Mouse (Mus musculus) embryonic facial prominence, embryonic 14.5 days (tissue): ENCODE data around the gene Slc5a5. TPM values are rescaled to one million over a fixed set of nuclear protein-coding genes. Genes with fewer than 3 reads are reported as not detected.

ENCODE experiments used
- ATAC-seq: fragments of 200-750 bp; cut with Nextera tagmentation; 2 replicates; pipeline ENCODE4 v1.8.0; 2017; ENCODE audit warnings: low read depth, moderate number of reproducible peaks, moderate TSS enrichment
- DNase-seq: peaks from one replicate; pipeline ENCODE4 v3.0.0-alpha.2; 2015; ENCODE audit warnings: low spot score
- H3K27ac ChIP-seq: fragments of 300-500 bp; sonication (generic); replicated peaks from 2 replicates; pipeline ENCODE4 v1.5.1; 2014; ENCODE audit warnings: low read depth, mild to moderate bottlenecking, low read length, moderate library complexity
- H3K27me3 ChIP-seq: fragments of 300-500 bp; sonication (generic); replicated peaks from 2 replicates; pipeline ENCODE4 v1.6.1; 2014; ENCODE audit warnings: low read length; ENCODE audit not compliant: control insufficient read depth, insufficient read depth
- H3K36me3 ChIP-seq: fragments of 300-500 bp; sonication (generic); 2 replicates; pipeline ENCODE4 v1.6.1; 2014; ENCODE audit warnings: low read length, mixed read lengths; ENCODE audit not compliant: control insufficient read depth, insufficient read depth
- H3K4me1 ChIP-seq: fragments of 300-500 bp; sonication (generic); 2 replicates; pipeline ENCODE4 v1.6.1; 2014; ENCODE audit warnings: antibody characterized with exemption, low read length; ENCODE audit not compliant: control insufficient read depth, insufficient read depth
- H3K4me2 ChIP-seq: fragments of 300-500 bp; sonication (generic); 2 replicates; pipeline ENCODE4 v1.6.1; 2014; ENCODE audit warnings: low read depth, mild to moderate bottlenecking, low read length, moderate library complexity, mixed read lengths
- H3K4me3 ChIP-seq: fragments of 300-500 bp; sonication (generic); 2 replicates; pipeline ENCODE4 v1.5.1; 2014; ENCODE audit warnings: low read depth, mild to moderate bottlenecking, low read length
- H3K9ac ChIP-seq: fragments of 300-500 bp; sonication (generic); 2 replicates; pipeline ENCODE4 v1.6.1; 2014; ENCODE audit warnings: low read depth, mild to moderate bottlenecking, low read length, moderate library complexity, mixed read lengths
- H3K9me3 ChIP-seq: fragments of 300-500 bp; sonication (generic); 2 replicates; pipeline ENCODE4 v1.6.1; 2016; ENCODE audit warnings: low read length; ENCODE audit not compliant: control insufficient read depth
- WGBS: fragments of 180-500 bp; shearing (Covaris S2); extraction: QIAGEN DNeasy Blood & Tissue Kit; methylation state at CpG from one replicate; pipeline ENCODE4 v1.1.7; 2014; 5-methylcytosine and 5-hydroxymethylcytosine counted together
- polyA plus RNA-seq: library from polyadenylated mRNA; unstranded; fragments of >200 nt; fragmentation: Nextera tagmentation; extraction: Ambion mirVana; gene quantifications from 2 replicates; pipeline ENCODE4 v1.2.1, GENCODE M21; 2014

Gene Slc5a5
- polyA plus RNA-seq, 1 experiment from 2014 or later, result 0.42 TPM

DNA sequence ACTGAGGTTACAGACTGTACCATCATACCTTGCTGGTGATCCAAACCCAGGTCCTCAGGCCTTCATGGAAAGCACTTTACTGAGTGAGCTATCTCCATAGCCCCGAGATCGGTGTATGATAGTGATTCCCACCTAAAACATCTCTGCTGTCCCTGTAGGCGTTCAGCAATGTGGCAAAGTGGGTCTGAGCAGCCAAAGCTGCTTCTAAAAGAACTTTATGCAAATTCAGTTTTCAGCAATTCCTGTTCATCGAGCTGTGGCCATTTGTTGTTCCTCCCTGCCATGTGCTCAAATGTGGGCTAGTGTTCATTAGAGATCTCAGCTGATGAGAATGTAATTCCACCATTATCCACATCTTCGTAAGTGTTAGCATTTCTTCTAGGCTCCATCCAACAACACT lies 33.8 kb upstream of the Slc5a5 start:
- H3K9me3 ChIP-seq, result no peaks in the 10 kb centered on the region
- H3K4me2 ChIP-seq, result no peak overlapping the region
- no peaks in the 10 kb centered on the region for H3K4me1 ChIP-seq
- no peak overlapping the region for H3K27ac ChIP-seq
- no peak for DNase-seq
- no peaks in the 10 kb centered on the region for H3K27me3 ChIP-seq
- H3K9ac ChIP-seq, result no peak overlapping the region
- no peak for ATAC-seq
- 93% methylated on average over 5 of the region's 5 CpGs for WGBS
- H3K36me3 ChIP-seq, result 0 out of 2 replicates have a peak, but pooled peaks cover 4% of the 10 kb centered on the region
- no peak overlapping the region for H3K4me3 ChIP-seq

DNA sequence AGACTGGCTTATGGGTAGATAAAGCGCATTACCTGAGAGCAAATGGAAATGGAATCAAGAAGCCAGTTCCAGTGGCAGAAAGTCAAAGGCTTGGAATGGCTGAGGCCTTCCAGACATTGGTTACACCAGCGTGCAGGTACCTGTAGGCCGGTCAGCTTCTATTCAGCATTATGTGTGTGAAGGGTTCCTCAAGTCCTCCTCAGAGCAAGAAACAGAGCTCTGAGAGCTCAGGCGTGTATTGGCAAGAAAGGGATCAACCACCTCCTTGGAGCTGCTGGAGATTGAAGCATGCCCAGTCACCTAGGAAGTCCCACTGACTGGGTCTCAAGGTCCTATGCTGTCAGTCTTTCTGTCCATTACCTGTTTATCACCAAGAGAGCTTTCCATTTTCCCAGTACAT lies 33.2 kb upstream of the Slc5a5 start:
- no peak overlapping the region for H3K9ac ChIP-seq
- 92% methylated on average over 4 of the region's 4 CpGs for WGBS
- no peaks in the 10 kb centered on the region for H3K27me3 ChIP-seq
- H3K9me3 ChIP-seq, result no peaks in the 10 kb centered on the region
- no peak overlapping the region for H3K4me2 ChIP-seq
- no peak for ATAC-seq
- no peaks in the 10 kb centered on the region for H3K4me1 ChIP-seq
- H3K36me3 ChIP-seq, result peaks cover 9% of the 10 kb centered on the region
- DNase-seq, result no peak
- H3K4me3 ChIP-seq, result no peak overlapping the region
- H3K27ac ChIP-seq, result no peak overlapping the region

DNA sequence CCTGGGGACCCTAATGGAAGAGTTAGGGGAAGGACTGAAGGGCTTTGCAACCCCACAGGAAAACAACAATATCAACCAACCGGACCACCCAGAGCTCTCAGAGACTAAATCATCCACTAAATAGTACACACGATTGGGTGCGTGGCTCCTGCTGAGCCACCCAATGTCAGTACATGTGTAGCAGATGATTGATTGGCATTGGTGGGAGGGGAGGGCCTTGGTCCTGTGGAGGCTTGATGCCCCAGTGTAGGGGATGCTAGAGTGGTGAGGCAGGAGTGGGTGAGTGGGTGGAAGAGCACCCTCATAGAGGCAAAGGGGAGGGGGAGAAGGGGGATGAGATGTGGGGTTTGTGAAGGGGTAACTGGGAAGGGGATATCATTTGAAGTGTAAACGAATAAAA lies 31.6 kb upstream of the Slc5a5 start:
- ATAC-seq (no peak), DNase-seq (no peak)
- H3K4me3 ChIP-seq, result no peak overlapping the region
- H3K9me3 ChIP-seq, result no peaks in the 10 kb centered on the region
- H3K36me3 ChIP-seq, result peaks cover 10% of the 10 kb centered on the region
- WGBS, result 84% methylated on average over 4 of the region's 4 CpGs
- no peak overlapping the region for H3K27ac ChIP-seq
- no peaks in the 10 kb centered on the region for H3K4me1 ChIP-seq
- no peak overlapping the region for H3K9ac ChIP-seq
- H3K4me2 ChIP-seq, result no peak overlapping the region
- no peaks in the 10 kb centered on the region for H3K27me3 ChIP-seq

DNA sequence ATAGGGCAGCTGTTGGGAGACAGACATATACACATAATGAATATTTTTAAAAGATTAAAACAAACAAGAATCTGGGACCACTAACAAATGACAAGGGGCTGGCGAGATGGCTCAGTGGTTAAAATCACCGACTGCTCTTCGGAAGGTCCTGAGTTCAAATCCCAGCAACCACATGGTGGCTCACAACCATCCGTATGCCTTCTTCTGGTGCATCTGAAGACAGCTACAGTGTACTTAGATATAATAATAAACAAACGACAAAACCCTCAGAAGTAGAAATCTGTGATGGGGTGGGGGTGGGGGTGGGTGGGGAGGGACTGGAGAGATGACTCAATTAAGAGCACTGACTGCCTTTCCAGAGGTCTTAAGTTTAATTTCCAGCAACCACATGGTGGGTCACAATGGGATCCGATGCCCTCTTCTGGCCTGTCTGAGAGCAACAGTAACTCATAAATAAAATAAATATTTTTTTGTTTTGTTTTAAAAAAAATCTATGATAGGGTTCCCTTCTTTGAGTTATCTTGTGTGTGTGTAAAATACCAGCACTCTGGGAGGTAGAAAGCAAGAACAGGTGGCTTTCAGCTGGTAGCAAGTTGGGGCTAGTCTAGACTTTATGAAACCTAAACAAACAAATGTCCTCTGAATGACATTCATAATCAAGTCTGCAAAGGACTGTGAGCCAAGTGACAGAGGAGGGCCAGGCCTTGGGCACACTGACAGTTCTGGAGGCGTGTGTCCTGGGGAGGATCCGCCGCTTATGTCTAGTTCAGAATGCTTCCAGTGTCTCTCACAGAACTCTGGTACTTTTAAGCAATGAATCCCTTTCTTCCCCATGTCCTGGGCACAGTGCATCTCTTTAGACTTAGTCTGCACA lies 27.7 kb upstream of the Slc5a5 start:
- no peak for ATAC-seq
- H3K27ac ChIP-seq, result no peak overlapping the region
- DNase-seq, result no peak
- peaks cover 48% of the 10 kb centered on the region for H3K36me3 ChIP-seq
- no peaks in the 10 kb centered on the region for H3K9me3 ChIP-seq
- H3K9ac ChIP-seq, result no peak overlapping the region
- WGBS, result 89% methylated on average over 9 of the region's 9 CpGs
- no peak overlapping the region for H3K4me2 ChIP-seq
- no peak overlapping the region for H3K4me3 ChIP-seq
- H3K4me1 ChIP-seq, result no peaks in the 10 kb centered on the region
- no peaks in the 10 kb centered on the region for H3K27me3 ChIP-seq

DNA sequence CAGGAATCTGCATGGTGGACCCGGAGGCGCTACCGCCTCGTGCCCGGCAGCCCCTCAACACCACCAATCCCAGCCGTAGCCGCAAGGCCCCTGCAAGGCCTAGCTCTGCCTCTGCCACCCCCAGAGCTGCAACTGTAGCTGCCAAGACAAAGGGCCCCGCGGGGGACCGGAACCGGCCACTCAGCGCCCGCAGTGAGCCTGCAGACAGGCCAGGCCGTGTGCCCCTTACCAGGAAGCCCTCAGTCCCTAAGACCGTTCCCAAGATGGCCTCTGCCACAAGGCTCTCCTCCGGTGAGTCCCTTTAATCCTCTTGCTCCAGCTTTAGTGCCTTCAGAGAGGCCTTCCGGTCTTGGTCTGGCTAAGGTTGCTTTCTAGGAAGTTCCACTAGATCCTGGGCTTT lies 22.1 kb upstream of the Slc5a5 start:
- Histone ChIP-seq H3K27me3 (no peaks in the 10 kb centered on the region), H3K9me3 (no peaks in the 10 kb centered on the region), H3K4me1 (no peaks in the 10 kb centered on the region), H3K9ac (no peak overlapping the region), H3K27ac (no peak overlapping the region), H3K4me3 (no peak overlapping the region), H3K36me3 (peaks cover 86% of the 10 kb centered on the region), H3K4me2 (no peak overlapping the region)
- WGBS, result 94% methylated on average over 14 of the region's 17 CpGs
- ATAC-seq, result no peak
- DNase-seq, result no peak

DNA sequence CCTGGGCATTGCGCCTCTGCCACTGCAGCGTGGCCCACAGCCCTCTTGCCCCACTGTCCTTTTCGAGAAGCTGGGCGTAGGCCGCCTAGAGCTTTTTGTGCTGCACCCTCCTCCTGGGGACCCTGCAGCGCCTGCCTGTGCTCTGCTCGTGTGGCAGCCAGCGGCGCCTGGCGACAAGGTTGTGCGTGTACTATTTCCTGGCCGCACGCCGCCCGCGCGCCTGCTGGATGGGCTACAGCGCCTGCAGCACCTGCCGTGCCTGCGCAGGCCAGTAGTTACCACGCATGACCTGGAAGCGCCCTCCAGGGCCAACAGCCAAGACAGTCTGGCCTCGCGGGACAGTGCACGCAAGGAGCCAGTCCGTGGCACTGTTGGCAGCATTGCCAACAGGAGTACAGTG lies 21.0 kb upstream of the Slc5a5 start:
- DNase-seq, result no peak
- H3K36me3 ChIP-seq, result peaks cover 81% of the 10 kb centered on the region

DNA sequence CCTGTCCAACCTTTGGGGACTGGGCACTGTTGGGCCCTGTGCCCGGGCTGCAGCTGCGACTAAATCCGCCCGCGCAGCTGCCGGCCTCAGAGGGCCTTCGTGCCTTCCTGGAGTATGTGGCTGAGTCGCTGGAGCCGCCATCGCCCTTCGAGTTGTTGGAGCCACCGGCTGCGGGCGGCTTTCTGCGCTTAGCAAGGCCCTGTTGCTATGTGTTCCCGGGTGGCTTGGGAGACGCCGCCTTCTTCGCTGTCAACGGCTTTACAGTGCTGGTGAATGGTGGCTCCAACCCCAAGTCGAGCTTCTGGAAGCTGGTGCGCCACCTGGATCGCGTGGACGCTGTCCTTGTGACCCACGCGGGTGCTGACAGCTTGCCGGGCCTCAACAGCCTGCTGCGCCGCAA lies 20.4 kb upstream of the Slc5a5 start:
- H3K9ac ChIP-seq, result no peak overlapping the region
- H3K27ac ChIP-seq, result no peak overlapping the region
- H3K36me3 ChIP-seq, result peaks cover 75% of the 10 kb centered on the region
- no peak for ATAC-seq
- no peak overlapping the region for H3K4me3 ChIP-seq
- H3K27me3 ChIP-seq, result no peaks in the 10 kb centered on the region
- no peak for DNase-seq
- 92% methylated on average over 28 of the region's 30 CpGs for WGBS
- no peak overlapping the region for H3K4me2 ChIP-seq
- H3K4me1 ChIP-seq, result no peaks in the 10 kb centered on the region
- H3K9me3 ChIP-seq, result no peaks in the 10 kb centered on the region

More for the DNA sequence above, 21.0 kb upstream of the Slc5a5 start:
- Histone ChIP-seq H3K27ac (no peak overlapping the region), H3K9me3 (no peaks in the 10 kb centered on the region), H3K9ac (no peak overlapping the region), H3K4me2 (no peak overlapping the region), H3K4me1 (no peaks in the 10 kb centered on the region), H3K27me3 (no peaks in the 10 kb centered on the region), H3K4me3 (no peak overlapping the region)
- ATAC-seq, result no peak
- 95% methylated on average over 26 of the region's 26 CpGs for WGBS

DNA sequence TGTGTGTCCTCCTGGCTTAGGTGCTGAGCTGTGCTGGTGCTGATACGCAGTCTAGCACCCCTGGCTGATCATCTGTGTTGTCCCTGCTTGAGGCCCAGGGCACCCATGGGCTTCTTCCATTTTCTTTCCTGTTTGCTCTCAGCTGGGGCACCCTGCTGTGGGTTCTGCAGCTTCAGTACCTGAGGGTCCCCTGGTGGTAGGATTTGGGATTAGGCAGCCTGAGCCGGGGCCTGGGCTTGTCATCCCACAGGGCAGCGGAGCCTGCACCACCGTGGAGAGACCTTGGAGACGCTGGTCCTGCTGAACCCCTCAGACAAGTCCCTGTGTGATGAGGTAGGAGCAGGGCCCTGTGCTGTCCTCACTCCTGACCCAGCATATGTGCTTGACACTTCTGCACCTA lies 19.0 kb upstream of the Slc5a5 start:
- peaks cover 6% of the 10 kb centered on the region for H3K4me1 ChIP-seq
- H3K4me2 ChIP-seq, result no peak overlapping the region
- H3K27ac ChIP-seq, result no peak overlapping the region
- no peak overlapping the region for H3K9ac ChIP-seq
- no peaks in the 10 kb centered on the region for H3K27me3 ChIP-seq
- ATAC-seq (no peak), DNase-seq (no peak)
- WGBS, result 76% methylated on average over 5 of the region's 5 CpGs
- H3K4me3 ChIP-seq, result no peak overlapping the region
- no peaks in the 10 kb centered on the region for H3K9me3 ChIP-seq
- peaks cover 62% of the 10 kb centered on the region for H3K36me3 ChIP-seq

DNA sequence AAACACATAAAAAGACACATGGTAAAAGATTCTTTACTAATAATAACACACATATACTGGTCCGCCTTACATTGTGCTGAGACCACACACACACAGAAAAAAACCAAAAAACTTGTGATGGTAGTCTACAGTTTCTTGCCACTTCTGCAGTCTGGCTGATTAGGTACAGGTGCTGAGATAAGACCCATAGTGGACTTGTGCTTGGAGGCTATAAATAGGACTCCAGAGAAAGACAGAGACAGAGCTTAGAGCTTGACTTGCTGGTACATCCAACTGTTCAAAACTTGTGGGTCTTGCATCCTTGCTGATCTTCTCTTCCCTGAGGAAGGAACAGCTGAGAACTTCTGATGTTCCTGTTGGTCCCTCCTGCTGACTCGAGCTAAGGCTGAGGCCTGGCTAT lies 15.0 kb upstream of the Slc5a5 start:
- no peak for ATAC-seq
- Histone ChIP-seq H3K9ac (no peak overlapping the region), H3K27ac (no peak overlapping the region), H3K27me3 (0 out of 2 replicates have a peak, but pooled peaks cover 4% of the 10 kb centered on the region), H3K36me3 (peaks cover 21% of the 10 kb centered on the region), H3K4me3 (no peak overlapping the region), H3K4me2 (no peak overlapping the region), H3K4me1 (peaks cover 11% of the 10 kb centered on the region), H3K9me3 (no peaks in the 10 kb centered on the region)
- whole genome bisulfite sequencing, result 84% methylated on average over 2 of the region's 2 CpGs
- DNase-seq, result no peak
